Mouse (Mus musculus): Measurements from ENCODE around the gene Sfta2.

- no peak for TF ChIP-seq CTCF (conservative IDR thresholded peaks at IDR 0.05; ENCODE audit: insufficient read depth, insufficient read length, low read depth, low read length)
- no peak for TF ChIP-seq POLR2A (IDR thresholded peaks at IDR 0.05; ENCODE audit: low read depth, low read length)
These were observed 48.1 kb downstream of the Sfta2 start for GRCm38 (mm10) chr17:35649429-35649828.

Measured in kidney, adult 2 months (tissue).